Mouse (Mus musculus): ENCODE data around the gene Atg7.

- TF ChIP-seq CTCF (IDR thresholded peaks at IDR 0.05; ENCODE audit: extremely low read depth, insufficient read length, insufficient replicate concordance, low read depth, low read length) (no peak), POLR2A (IDR thresholded peaks at IDR 0.05; ENCODE audit: low read depth, low read length) (no peak)
Measured at GRCm38 (mm10) chr6:114674771-114675170, 31.9 kb downstream of the Atg7 start.

Data from small intestine, adult 2 months (tissue).